Mouse (Mus musculus) B cell, adult 2 months (primary cell): ENCODE measurements around the gene Fam126b.
A peak's percentile ranks its signal among the peaks of the same experiment; 100 is the strongest.
"Not testable (repeated sequence)": the region's sequence is repeated elsewhere in the genome, so short reads cannot be mapped to it uniquely, and the experiment has no call there.

ENCODE experiments used
- DNase-seq, 2 experiments: peaks; one replicate each; pipeline ENCODE4 v3.0.0; 2022

Gene Fam126b

DNA sequence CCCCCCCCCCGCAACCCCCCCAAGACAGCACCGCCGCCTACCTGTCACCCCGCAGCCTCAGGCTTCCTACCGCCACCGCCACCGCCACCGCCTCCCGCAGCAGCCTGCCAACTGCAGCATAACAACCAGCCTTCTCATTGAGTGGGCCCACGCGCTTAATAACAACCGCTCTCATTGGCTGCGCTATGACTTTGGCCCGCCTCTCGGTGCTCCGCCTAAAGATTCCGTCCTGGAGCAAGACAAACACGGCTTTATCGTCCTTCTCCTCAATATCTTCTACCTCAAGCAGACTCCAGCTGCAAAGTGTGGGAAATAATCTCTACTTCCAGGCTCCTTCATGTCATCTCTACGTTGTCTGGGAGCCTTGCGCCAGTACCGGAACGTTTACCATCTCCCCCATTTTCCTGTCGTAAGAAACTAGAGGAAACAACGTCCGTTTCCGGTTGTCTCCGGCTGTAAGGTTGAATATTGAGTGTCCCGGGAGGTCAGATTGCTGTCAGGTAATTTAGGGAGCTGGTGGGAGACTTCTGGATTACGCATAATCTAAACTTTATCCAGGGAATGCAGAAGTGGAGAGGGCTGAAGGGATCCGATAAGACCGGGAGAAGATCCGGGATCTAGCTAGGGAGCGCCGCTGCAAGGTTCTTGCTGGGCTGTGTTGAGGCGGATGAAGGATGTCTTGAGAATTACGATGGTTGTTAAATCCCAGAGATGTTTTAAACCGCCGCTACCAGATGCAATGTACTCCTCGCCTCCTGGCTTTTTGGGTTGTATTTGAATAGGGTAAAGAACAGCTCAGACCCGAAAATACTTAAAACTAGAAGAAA, at the start of gene Fam126b, which contains the start of gene Ndufb3:
Fam126b (minus strand) TSS at position 153 of the 827 bp plus-strand sequence.
Ndufb3 (plus strand) TSS at position 214 of the 827 bp plus-strand sequence.
- peak; percentile 90 for DNase-seq

- not testable (repeated sequence) for DNase-seq
These were observed 42.7 kb upstream of the Fam126b start for GRCm38 (mm10) chr1:58628847-58629246.

- DNase-seq: no peak
These were observed 36.0 kb upstream of the Fam126b start for GRCm38 (mm10) chr1:58621996-58622748.

GRCm38 (mm10) chr1:58621251-58621650, 35.1 kb upstream of the Fam126b start:
- DNase-seq: no peak

GRCm38 (mm10) chr1:58618766-58619165, 32.6 kb upstream of the Fam126b start:
- DNase-seq: peak; percentile 11 to 12

GRCm38 (mm10) chr1:58617978-58618668, 32.0 kb upstream of the Fam126b start:
- DNase-seq: no peak

- no peak for DNase-seq
These were observed 31.0 kb upstream of the Fam126b start for GRCm38 (mm10) chr1:58617076-58617475.

DNA sequence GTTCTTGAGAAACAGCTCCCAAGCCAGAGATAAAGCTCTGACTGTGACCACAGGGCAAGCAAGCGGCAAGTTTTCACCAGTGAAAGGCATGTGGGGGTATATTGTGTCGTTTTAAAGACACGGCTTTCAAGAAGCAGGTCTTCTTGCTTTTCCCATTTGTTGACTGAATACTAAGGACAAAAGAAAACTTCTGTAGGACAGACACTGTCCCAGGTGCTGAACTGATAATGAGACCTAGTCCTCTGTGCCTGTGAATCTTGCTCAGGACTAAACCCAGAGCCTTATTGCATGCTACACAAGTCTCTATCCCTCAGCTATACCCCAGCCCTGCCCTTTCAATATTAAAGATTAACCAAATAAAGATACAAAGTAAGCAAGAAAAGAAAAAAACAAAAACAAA, 30.1 kb upstream of the Fam126b start:
- no peak for DNase-seq

DNA sequence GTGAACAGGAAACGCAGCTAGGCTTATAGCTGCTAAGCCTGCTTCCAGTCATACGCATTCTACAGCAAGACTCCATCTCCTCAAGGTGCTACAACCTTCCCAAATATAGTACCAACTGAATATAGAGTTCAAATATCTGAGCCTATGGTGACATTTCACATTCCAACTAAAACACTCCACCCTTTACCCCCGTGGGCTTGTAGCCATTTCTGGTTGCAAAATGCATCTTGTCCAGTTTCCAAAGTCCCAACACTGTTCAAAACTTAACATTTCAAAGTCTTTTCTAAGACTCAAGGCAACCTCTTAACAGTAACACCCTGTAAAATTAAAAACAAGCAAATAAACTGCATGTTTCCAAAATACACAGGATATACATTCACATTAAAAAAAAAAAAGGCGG, 29.0 kb upstream of the Fam126b start:
- DNase-seq: no peak

DNA sequence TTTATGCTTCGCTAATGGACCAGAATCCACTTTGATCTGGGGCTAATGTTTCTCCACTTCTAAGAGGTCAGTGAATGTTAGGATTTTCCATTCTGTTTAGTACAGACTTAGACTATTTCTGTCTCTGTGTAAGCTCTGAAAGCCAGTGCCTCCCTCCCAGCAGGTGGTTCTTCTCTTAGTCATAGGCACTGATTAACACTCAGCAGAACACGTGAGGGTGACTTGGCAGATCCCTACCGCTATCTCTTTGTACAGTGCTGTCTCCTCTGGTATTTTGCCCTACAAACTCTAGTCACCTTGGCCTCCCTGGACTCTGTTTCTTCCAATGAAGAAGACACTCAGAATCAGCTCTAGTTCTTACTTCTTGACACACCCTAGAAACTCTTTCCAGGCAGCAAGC, 28.3 kb upstream of the Fam126b start:
- no peak for DNase-seq

DNA sequence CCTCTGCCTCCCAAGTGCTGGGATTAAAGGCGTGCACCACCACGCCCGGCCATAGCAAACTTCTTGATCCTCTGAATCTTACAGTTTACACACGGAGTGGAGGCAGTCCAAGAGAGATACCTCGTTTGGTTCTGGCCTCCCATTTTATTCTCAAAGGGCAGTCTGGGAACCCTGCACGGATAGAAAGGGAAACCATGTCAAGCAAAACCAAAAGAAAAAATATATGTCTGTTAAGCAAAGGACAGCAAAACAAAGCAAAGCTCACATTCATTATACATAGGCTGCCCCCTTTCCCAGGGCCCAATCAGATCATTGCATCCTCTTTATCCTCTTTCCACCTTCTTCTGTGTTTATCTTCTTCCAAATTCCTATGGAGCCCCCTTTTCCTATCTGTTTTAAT, 27.7 kb upstream of the Fam126b start:
- DNase-seq: peak; percentile 17 to 30

- no peak for DNase-seq
These were observed 24.5 kb upstream of the Fam126b start for GRCm38 (mm10) chr1:58610611-58611010.

- no peak for DNase-seq
These were observed 24.0 kb upstream of the Fam126b start for GRCm38 (mm10) chr1:58610166-58610565.

GRCm38 (mm10) chr1:58609591-58609990, 23.5 kb upstream of the Fam126b start:
- not testable (repeated sequence) for DNase-seq

- DNase-seq: no peak
These were observed 17.6 kb upstream of the Fam126b start for GRCm38 (mm10) chr1:58603738-58604137.

- DNase-seq: no peak
These were observed 16.6 kb upstream of the Fam126b start for GRCm38 (mm10) chr1:58602681-58603080.

DNA sequence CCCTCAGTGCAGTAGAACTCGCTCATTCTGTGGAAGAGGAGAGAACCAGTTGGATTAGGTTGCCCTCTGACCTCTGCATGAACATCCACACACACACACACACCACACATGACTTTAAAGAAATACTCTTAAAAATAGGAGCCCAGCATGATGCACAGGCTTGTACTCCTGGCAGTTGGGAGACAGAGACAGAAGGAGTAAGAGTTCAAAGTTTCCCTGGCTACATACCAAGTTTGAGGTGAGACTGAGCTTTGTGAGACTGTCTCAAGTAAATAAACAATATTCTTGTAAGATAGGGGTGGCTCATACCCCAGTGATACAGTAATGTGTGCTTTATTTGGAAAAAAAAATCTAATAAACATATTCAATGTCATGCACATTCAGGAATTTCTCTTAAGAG, 1.4 kb upstream of the Fam126b start:
- DNase-seq: no peak

- DNase-seq: peak in 1 of 2 experiments; percentile 35
These were observed 551 bp downstream of the Fam126b start for GRCm38 (mm10) chr1:58585373-58586170.

- DNase-seq: no peak
These were observed 1.9 kb downstream of the Fam126b start for GRCm38 (mm10) chr1:58584271-58584670.

DNA sequence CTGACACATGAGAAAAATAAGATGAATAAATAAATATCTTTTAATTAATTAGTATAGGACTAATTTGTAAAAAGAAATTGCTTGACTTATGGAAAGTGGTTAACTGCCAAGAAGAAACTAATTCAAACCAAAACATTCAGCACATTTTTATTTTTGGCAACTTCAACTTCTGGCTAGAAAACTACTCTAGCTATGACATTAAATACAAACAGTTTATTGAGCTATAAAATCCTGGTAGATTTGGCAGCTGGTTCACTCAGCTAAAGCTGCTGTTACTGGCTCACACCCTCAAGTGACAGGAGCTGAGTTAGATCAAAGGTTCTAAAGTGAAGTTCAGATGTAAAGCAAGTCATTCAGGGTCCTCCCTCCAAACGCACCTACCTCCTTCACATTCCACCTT, 3.5 kb downstream of the Fam126b start:
- DNase-seq: no peak

DNA sequence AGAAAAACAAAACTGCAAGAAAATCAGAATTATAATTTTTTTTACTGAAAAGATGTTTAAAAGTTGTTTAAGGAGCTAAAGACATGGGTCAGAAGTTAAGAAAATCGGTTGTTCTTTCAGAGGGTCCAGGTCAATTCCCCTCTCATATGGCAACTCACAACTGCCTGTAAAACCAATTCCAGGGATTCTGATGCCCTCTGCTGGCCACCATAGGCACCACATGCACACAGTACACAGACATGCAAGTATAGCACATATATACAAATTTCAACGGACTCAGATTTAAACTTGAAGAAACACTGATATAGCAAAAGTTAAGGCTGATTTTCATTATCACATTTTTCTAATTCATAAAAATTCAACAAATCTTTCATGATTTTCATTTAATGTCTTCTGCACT, 6.9 kb downstream of the Fam126b start:
- DNase-seq: peak; percentile 60 to 66

GRCm38 (mm10) chr1:58570437-58570836, 15.7 kb downstream of the Fam126b start:
- no peak for DNase-seq
